Mouse (Mus musculus) midbrain, embryonic 14.5 days (tissue): Measurements from ENCODE around the gene Tbc1d10b. TPM values are rescaled to one million over a fixed set of nuclear protein-coding genes. Genes with fewer than 3 reads are reported as not detected.

Experiments used
- ATAC-seq: fragments of 200-750 bp; cut with Nextera tagmentation; 2 replicates; pipeline ENCODE4 v1.8.0; 2017; ENCODE audit warnings: moderate number of reproducible peaks, moderate library complexity; ENCODE audit not compliant: low FRiP score, low TSS enrichment
- DNase-seq: peaks from one replicate; pipeline ENCODE4 v3.0.0-alpha.2; 2015
- H3K27ac ChIP-seq: fragments of 300-500 bp; sonication (generic); replicated peaks from 2 replicates; pipeline ENCODE4 v1.5.1; 2014; ENCODE audit warnings: mild to moderate bottlenecking, low read depth, low read length, moderate library complexity
- H3K27me3 ChIP-seq: fragments of 300-500 bp; sonication (generic); 2 replicates; pipeline ENCODE4 v1.6.1; 2014; ENCODE audit warnings: low read length, control low read depth, mixed read lengths; ENCODE audit not compliant: control insufficient read depth, insufficient read depth
- H3K36me3 ChIP-seq: fragments of 300-500 bp; sonication (generic); 2 replicates; pipeline ENCODE4 v1.6.1; 2014; ENCODE audit warnings: low read length, control low read depth; ENCODE audit not compliant: control insufficient read depth, insufficient read depth
- H3K4me1 ChIP-seq: fragments of 300-500 bp; sonication (generic); 2 replicates; pipeline ENCODE4 v1.6.1; 2014; ENCODE audit warnings: mild to moderate bottlenecking, antibody characterized with exemption, low read length, control low read depth; ENCODE audit not compliant: control insufficient read depth, insufficient read depth
- H3K4me2 ChIP-seq: fragments of 300-500 bp; sonication (generic); 2 replicates; pipeline ENCODE4 v1.6.1; 2014; ENCODE audit warnings: mild to moderate bottlenecking, low read length, moderate library complexity
- H3K4me3 ChIP-seq: fragments of 300-500 bp; sonication (generic); replicated peaks from 2 replicates; pipeline ENCODE4 v1.5.1; 2014; ENCODE audit warnings: low read depth, low read length
- H3K9ac ChIP-seq: fragments of 300-500 bp; sonication (generic); replicated peaks from 2 replicates; pipeline ENCODE4 v1.6.1; 2014; ENCODE audit warnings: mild to moderate bottlenecking, low read length, moderate library complexity
- H3K9me3 ChIP-seq: fragments of 300-500 bp; sonication (generic); 2 replicates; pipeline ENCODE4 v1.6.1; 2016; ENCODE audit warnings: low read length, control low read depth, mixed read lengths; ENCODE audit not compliant: control insufficient read depth
- WGBS: fragments of 180-500 bp; shearing (Covaris S2); extraction: QIAGEN DNeasy Blood & Tissue Kit; methylation state at CpG from one replicate; pipeline ENCODE4 v1.1.7; 2014; 5-methylcytosine and 5-hydroxymethylcytosine counted together
- polyA plus RNA-seq: library from polyadenylated mRNA; unstranded; fragments of >200 nt; fragmentation: Nextera tagmentation; extraction: Ambion mirVana; gene quantifications from 2 replicates; pipeline ENCODE4 v1.2.1, GENCODE M21; 2014

Gene Tbc1d10b
- polyA plus RNA-seq, 1 experiment from 2014 or later, result 27.6 TPM

DNA sequence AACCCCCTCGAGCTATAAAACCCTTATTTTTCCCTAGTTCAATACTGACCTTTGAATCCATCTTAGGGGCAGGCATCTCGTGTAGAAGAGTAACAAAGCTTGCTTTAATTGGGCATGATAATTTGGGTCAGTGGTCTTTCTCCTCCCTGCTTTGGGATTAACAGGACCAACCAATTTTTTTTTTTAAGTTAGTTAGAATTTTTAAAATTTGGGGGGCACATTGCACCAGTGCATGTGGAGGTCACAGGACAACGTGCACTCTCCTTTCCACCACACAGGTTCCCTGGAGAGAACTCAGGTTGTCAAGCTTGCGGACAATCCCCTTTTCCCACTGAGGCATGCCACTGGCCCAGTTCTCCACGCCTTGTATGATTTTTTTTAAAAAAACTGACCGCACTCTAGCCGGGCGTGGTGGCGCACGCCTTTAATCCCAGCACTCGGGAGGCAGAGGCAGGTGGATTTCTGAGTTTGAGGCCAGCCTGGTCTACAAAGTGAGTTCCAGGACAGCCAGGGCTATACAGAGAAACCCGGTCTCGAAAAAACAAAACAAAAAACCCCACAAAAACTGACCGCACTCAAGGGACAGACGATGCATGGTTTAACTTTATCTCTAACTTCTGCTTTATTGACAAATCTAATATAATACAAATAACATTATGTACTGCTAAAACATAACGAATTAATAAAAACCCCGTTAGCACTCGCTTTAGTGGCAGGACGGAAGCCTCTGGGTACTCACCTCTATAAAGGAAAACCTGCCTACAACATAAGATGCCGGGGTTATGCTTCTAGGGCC lies 23.8 kb upstream of the Tbc1d10b start:
- H3K27me3 ChIP-seq, result no peaks in the 10 kb centered on the region
- DNase-seq (peak; percentile 25), ATAC-seq (no peak)
- 3% methylated on average over 20 of the region's 20 CpGs for WGBS
- peaks cover 31% of the 10 kb centered on the region for H3K4me1 ChIP-seq
- peaks cover 31% of the 10 kb centered on the region for H3K36me3 ChIP-seq
- H3K9me3 ChIP-seq, result no peaks in the 10 kb centered on the region
- peak overlapping the region; percentile 69 for H3K4me2 ChIP-seq
- peak overlapping the region; percentile 81 for H3K4me3 ChIP-seq
- peak overlapping the region; percentile 98 for H3K9ac ChIP-seq
- H3K27ac ChIP-seq, result peak overlapping the region; percentile 99

DNA sequence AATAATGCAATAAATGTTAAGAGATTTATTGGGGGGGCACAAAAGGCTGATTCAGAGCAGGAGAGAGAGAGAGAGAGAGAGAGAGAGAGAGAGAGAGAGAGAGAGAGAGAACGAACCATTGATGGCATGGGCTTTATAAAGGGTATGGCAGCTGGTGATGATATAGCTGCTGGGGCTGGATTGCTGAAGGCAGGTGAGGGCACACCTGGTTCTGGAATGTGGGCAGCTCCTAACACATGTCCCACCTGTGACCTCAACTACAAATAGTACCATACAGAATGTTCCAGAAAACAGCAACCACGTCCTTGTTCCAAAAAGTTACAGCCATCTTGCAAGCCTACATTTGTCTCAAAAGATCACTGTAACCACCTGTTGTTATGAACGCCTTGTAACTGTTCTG lies 23.1 kb upstream of the Tbc1d10b start:
- peak overlapping the region; percentile 69 for H3K4me2 ChIP-seq
- peak overlapping the region; percentile 81 for H3K4me3 ChIP-seq
- H3K27me3 ChIP-seq, result no peaks in the 10 kb centered on the region
- H3K4me1 ChIP-seq, result peaks cover 31% of the 10 kb centered on the region
- no peak for DNase-seq
- no peaks in the 10 kb centered on the region for H3K9me3 ChIP-seq
- ATAC-seq, result no peak
- WGBS, result 69% methylated on average over 3 of the region's 3 CpGs
- peaks cover 25% of the 10 kb centered on the region for H3K36me3 ChIP-seq
- H3K9ac ChIP-seq, result peak overlapping the region; percentile 98; the same call in 1 of the 2 replicates
- no peak overlapping the region for H3K27ac ChIP-seq

DNA sequence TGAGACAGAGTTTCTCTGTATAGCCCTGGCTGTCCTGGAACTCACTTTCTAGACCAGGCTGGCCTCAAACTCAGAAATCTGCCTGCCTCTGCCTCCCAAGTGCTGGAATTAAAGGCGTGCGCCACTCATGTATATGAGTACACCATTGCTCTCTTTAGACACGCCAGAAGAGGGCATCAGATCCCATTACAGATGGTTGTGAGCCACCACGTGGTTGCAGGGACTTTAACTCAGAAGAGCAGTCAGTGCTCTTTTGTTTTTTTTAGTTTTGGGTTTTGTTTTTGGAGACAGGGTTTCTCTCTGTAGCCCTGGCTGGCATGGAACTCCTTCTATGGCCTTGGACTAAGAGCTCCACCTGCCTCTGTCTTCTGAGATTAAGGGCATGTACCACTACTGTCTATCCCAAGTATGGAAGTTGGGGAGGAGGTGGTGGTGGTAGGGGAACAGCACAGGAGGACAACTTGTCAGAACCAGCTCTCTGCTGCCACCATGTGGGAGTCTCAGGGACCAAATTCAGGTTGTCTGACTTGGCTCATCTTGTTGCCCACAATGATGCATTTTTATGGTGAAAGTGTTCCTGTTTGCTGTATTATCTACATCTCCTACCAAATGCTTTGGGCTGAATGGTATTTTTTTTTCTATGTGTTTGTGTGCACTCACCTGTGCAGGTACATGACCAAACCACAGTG lies 20.5 kb upstream of the Tbc1d10b start:
- H3K36me3 ChIP-seq, result peaks cover 11% of the 10 kb centered on the region; the same call in 1 of the 2 replicates
- DNase-seq (peak; percentile 86), ATAC-seq (no peak)
- H3K4me2 ChIP-seq, result no peak overlapping the region
- peaks cover 20% of the 10 kb centered on the region for H3K4me1 ChIP-seq
- no peaks in the 10 kb centered on the region for H3K27me3 ChIP-seq
- no peak overlapping the region for H3K4me3 ChIP-seq
- no peak overlapping the region for H3K9ac ChIP-seq
- 68% methylated on average over 4 of the region's 4 CpGs for WGBS
- no peaks in the 10 kb centered on the region for H3K9me3 ChIP-seq
- no peak overlapping the region for H3K27ac ChIP-seq

DNA sequence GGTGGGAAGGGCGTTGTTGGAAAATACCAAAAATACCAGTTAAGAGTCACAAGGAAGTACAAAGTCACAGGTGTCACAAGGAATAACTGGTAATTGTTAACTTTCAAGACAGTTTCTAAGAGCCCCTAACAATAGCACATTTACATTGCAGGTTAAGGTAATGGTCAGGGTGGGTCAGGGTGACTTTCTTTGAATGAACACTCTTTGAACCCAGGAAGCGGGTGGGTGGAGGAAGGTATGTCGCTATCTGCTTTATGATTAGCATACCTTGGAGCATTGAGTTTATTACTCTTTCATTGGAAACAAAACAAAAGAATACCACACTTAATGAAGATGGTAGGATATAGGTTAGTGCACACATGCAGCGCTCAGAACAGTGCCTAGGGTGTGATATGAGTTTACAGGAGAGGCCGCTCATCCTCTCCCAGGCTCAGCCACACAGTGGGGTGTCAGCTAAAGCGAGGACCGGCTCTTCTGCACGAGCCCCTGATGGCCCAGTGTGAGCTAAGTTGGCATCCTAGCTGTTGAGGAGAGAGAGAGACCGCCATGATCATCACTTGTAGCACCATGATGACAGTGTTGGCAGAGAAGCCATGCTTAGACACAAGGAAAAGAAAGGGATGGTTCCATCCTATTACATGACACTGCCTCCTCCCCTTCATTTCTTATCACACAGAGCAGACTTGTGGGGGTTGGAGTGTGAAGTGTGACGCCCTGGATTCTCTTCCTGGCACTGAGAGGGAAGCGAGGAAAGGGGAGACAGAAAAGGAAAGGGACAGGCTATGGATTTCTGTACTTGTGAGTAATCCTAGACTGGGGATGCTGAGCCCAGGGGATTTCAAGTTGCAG lies 17.1 kb upstream of the Tbc1d10b start:
- no peaks in the 10 kb centered on the region for H3K9me3 ChIP-seq
- H3K4me2 ChIP-seq, result no peak overlapping the region
- DNase-seq, result no peak
- H3K4me3 ChIP-seq, result no peak overlapping the region
- WGBS, result 86% methylated on average over 11 of the region's 11 CpGs
- no peaks in the 10 kb centered on the region for H3K27me3 ChIP-seq
- no peak overlapping the region for H3K27ac ChIP-seq
- H3K36me3 ChIP-seq, result 0 out of 2 replicates have a peak, but pooled peaks cover 5% of the 10 kb centered on the region
- ATAC-seq, result no peak
- H3K4me1 ChIP-seq, result peaks cover 6% of the 10 kb centered on the region
- H3K9ac ChIP-seq, result no peak overlapping the region

GRCm38 (mm10) chr7:127224616-127225015 lies 16.3 kb upstream of the Tbc1d10b start:
- Histone ChIP-seq H3K36me3 (0 out of 2 replicates have a peak, but pooled peaks cover 5% of the 10 kb centered on the region), H3K27ac (no peak overlapping the region), H3K27me3 (no peaks in the 10 kb centered on the region), H3K4me1 (no peaks in the 10 kb centered on the region), H3K9ac (no peak overlapping the region), H3K4me2 (no peak overlapping the region), H3K9me3 (no peaks in the 10 kb centered on the region), H3K4me3 (no peak overlapping the region)
- WGBS, result 93% methylated on average over 6 of the region's 6 CpGs
- DNase-seq (no peak), ATAC-seq (no peak)

DNA sequence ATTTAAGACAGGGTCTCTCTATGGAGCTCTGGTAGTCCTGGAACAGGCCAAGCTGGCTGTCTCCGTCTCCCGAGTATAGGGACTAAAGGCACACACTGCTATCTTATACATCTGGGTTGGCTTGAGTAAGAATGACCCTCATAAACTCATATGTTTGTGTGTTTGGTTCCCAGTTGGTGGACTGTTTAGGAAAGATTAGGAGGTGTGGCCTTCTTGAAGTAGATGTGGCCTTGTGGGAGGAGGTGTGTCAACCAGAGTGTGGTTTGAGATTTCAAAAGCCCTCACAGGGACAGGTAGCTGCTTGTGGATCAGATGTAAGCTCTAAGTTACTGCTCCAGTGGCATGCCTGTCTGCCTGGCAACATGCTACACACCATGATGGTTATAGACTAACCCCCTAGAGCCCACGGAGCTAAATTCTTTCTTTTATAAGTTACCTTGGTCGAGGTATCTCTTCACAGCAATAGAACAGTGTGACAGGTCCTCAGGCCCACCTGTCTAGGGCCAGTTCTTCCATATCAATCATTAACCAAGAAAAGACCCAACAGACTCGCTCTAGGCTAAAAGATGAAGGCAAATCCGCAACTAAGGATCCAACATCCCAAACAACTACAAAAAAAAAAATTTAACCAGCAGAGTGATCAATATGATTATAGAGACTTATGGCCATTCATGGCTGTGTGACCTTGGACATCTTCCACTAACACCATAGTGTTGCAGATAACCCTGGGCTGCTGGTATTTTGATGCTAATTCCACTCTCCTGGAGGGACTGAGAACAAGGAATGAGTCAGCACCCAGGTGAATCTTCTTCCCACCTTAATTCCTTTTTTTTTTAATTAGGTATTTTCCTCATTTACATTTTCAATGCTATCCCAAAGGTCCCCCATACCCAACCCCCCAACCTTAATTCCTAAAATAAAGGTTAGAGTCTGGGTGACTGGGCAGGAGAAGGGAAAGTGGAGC lies 15.5 kb upstream of the Tbc1d10b start:
- DNase-seq (no peak), ATAC-seq (no peak)
- no peaks in the 10 kb centered on the region for H3K4me1 ChIP-seq
- H3K36me3 ChIP-seq, result no peaks in the 10 kb centered on the region
- H3K9ac ChIP-seq, result no peak overlapping the region
- WGBS, result 86% methylated on average over 6 of the region's 6 CpGs
- no peak overlapping the region for H3K4me3 ChIP-seq
- H3K27ac ChIP-seq, result no peak overlapping the region
- no peaks in the 10 kb centered on the region for H3K27me3 ChIP-seq
- no peak overlapping the region for H3K4me2 ChIP-seq
- no peaks in the 10 kb centered on the region for H3K9me3 ChIP-seq

- ATAC-seq (no peak), DNase-seq (no peak)
- no peak overlapping the region for H3K27ac ChIP-seq
- H3K4me1 ChIP-seq, result no peaks in the 10 kb centered on the region
- no peaks in the 10 kb centered on the region for H3K27me3 ChIP-seq
- H3K4me3 ChIP-seq, result no peak overlapping the region
- H3K4me2 ChIP-seq, result no peak overlapping the region
- H3K36me3 ChIP-seq, result no peaks in the 10 kb centered on the region
- H3K9ac ChIP-seq, result no peak overlapping the region
- no peaks in the 10 kb centered on the region for H3K9me3 ChIP-seq
- 99% methylated on average over 3 of the region's 3 CpGs for WGBS
Observed at GRCm38 (mm10) chr7:127223106-127223505, 14.8 kb upstream of the Tbc1d10b start.

DNA sequence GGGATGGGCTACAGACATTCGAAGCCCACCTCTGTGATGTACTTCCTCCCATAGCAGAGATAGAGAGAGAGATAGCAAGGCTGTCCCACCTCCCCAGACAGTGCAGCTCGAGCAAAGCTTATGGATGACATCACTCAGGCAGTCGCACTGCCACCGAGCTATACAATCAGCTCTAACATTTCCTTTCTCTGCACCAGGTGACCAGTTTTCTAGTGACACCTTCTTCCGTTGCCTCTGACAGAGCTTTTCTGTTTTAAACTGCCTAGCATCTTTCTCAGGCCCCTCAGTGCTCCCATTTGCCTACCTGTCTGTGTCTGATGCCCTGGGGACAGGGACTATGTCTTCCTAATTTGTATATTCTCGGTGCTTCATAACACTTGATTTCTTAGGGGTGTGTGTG lies 12.2 kb upstream of the Tbc1d10b start:
- H3K27ac ChIP-seq, result no peak overlapping the region
- ATAC-seq, result no peak
- 88% methylated on average over 6 of the region's 6 CpGs for WGBS
- no peak for DNase-seq
- no peak overlapping the region for H3K9ac ChIP-seq
- no peaks in the 10 kb centered on the region for H3K36me3 ChIP-seq
- H3K4me2 ChIP-seq, result no peak overlapping the region
- H3K9me3 ChIP-seq, result no peaks in the 10 kb centered on the region
- H3K4me1 ChIP-seq, result no peaks in the 10 kb centered on the region
- H3K27me3 ChIP-seq, result no peaks in the 10 kb centered on the region
- H3K4me3 ChIP-seq, result no peak overlapping the region
